ENCODE assay signal across 11 mouse cellular contexts in the genomic region with DNA sequence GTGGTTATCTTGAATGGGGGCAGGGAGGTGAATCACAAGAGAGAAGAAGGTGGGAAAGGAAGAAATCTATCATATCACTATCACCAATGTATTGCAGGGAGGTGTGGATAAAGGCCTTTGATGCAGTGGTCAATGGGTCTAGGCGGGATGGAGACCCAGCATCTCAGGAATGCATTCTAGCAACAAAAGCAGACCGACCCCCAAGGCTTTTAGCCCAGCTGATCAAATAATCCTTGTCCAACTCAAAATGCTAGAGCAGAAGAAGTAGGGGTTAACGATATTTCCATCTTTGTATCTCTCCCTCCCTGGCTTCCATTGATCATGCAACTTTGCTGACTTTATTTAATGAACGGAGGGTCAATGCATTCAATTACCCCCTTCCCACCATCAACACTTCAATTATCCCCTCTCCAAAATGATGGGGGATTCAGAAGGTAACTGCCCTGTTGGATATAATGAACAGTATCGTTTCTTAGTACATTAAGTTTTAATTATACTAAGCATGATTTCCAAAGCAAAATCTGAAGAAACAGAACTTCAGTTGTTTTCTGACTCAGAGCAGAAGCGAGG.
DNase-seq lines count a peak whose midpoint lies in the region; ATAC-seq lines count a peak whose summit lies in the region.
"Had no signal": no experiment of that assay in that cellular context is flagged by ENCODE, and none has a peak within 500 bp of the region (broad histone marks: within the 10 kb centered on the region; RNA-seq: fewer than 3 reads in every experiment).

No protein-coding gene starts in this region.

- no peaks in the 10 kb centered on the region for H3K36me3 ChIP-seq in lung, embryonic 15.5 days
- H3K36me3 ChIP-seq in forebrain, embryonic 15.5 days = peaks cover 2% of the 10 kb centered on the region; the same call in 1 of the 2 replicates
- 0 out of 2 replicates have a peak, but pooled peaks cover 2% of the 10 kb centered on the region for H3K36me3 ChIP-seq in midbrain, embryonic 11.5 days (ENCODE audit: control insufficient read depth, insufficient read depth, low read length)
- H3K36me3 ChIP-seq in stomach, embryonic 15.5 days = no peaks in the 10 kb centered on the region

- H3K4me1 ChIP-seq in lung, embryonic 15.5 days = peaks cover 50% of the 10 kb centered on the region
- peaks cover 76% of the 10 kb centered on the region for H3K4me1 ChIP-seq in forebrain, embryonic 15.5 days
- H3K4me1 ChIP-seq in midbrain, embryonic 11.5 days (ENCODE audit: control insufficient read depth, insufficient read depth, low read length) = peaks cover 52% of the 10 kb centered on the region
- peaks cover 8% of the 10 kb centered on the region for H3K4me1 ChIP-seq in stomach, embryonic 15.5 days

- WGBS in lung, embryonic 15.5 days = 49% methylated on average over 6 of the region's 6 CpGs
- WGBS in forebrain, embryonic 15.5 days = 10% methylated on average over 6 of the region's 6 CpGs
- WGBS in midbrain, embryonic 11.5 days = 7% methylated on average over 6 of the region's 6 CpGs
- WGBS in stomach, embryonic 15.5 days = 61% methylated on average over 6 of the region's 6 CpGs

- H3K4me3 ChIP-seq in lung, embryonic 15.5 days = no peak overlapping the region
- no peak overlapping the region for H3K4me3 ChIP-seq in forebrain, embryonic 15.5 days
- no peak overlapping the region for H3K4me3 ChIP-seq in midbrain, embryonic 11.5 days (ENCODE audit: low read depth, low read length)
- no peak overlapping the region for H3K4me3 ChIP-seq in stomach, embryonic 15.5 days (replicated peaks)

- H3K4me2 ChIP-seq in lung, embryonic 15.5 days = peak overlapping the region; percentile 39; the same call in 1 of the 2 replicates
- peak overlapping the region; percentile 19 for H3K4me2 ChIP-seq in forebrain, embryonic 15.5 days (replicated peaks)
- H3K4me2 ChIP-seq in midbrain, embryonic 11.5 days = peak overlapping the region; percentile 32
- peak overlapping the region; percentile 13; the same call in 1 of the 2 replicates for H3K4me2 ChIP-seq in stomach, embryonic 15.5 days

- H3K27me3 ChIP-seq in lung, embryonic 15.5 days = no peaks in the 10 kb centered on the region
- H3K27me3 ChIP-seq in forebrain, embryonic 15.5 days = no peaks in the 10 kb centered on the region
- H3K27me3 ChIP-seq in midbrain, embryonic 11.5 days (ENCODE audit: control insufficient read depth, insufficient read depth, low read length) = no peaks in the 10 kb centered on the region
- H3K27me3 ChIP-seq in stomach, embryonic 15.5 days (replicated peaks) = no peaks in the 10 kb centered on the region
- H3K27me3 ChIP-seq: CH12.LX had no signal

- no peak for DNase-seq in lung, postnatal 25 days (ENCODE audit: low spot score)
- peak; percentile 94 for DNase-seq in midbrain, embryonic 11.5 days (ENCODE audit: low spot score, missing footprints)
- DNase-seq in adrenal gland, adult 8-10 months = no peak
- DNase-seq in cerebellum, adult 9-11 months = no peak
- DNase-seq: thymus, postnatal 36 days had no signal

- H3K9me3 ChIP-seq in lung, embryonic 15.5 days = no peaks in the 10 kb centered on the region
- no peaks in the 10 kb centered on the region for H3K9me3 ChIP-seq in forebrain, embryonic 15.5 days
- no peaks in the 10 kb centered on the region for H3K9me3 ChIP-seq in midbrain, embryonic 11.5 days (ENCODE audit: control insufficient read depth, low read length)
- no peaks in the 10 kb centered on the region for H3K9me3 ChIP-seq in stomach, embryonic 15.5 days

- H3K27ac ChIP-seq in lung, embryonic 15.5 days = peak overlapping the region; percentile 32
- H3K27ac ChIP-seq in forebrain, embryonic 15.5 days (replicated peaks) = peak overlapping the region; percentile 65
- peak overlapping the region; percentile 86 for H3K27ac ChIP-seq in midbrain, embryonic 11.5 days (ENCODE audit: low read depth, low read length)
- peak overlapping the region; percentile 45; the same call in 1 of the 2 replicates for H3K27ac ChIP-seq in stomach, embryonic 15.5 days
- H3K27ac ChIP-seq: liver, embryonic 14.5 days had no signal

- no peak for ATAC-seq in lung, embryonic 15.5 days (ENCODE audit: borderline replicate concordance, extremely low read depth, low FRiP score, low TSS enrichment)
- no peak for ATAC-seq in forebrain, embryonic 15.5 days (replicated peaks)
- ATAC-seq in midbrain, embryonic 11.5 days (ENCODE audit: low FRiP score) = peak; percentile 17; the same call in 1 of the 2 replicates
- ATAC-seq in stomach, embryonic 15.5 days (ENCODE audit: insufficient read depth, low FRiP score, low read depth) = no peak
- ATAC-seq in frontal cortex, adult (ENCODE audit: low TSS enrichment) = no peak

- no peak overlapping the region for H3K9ac ChIP-seq in lung, embryonic 15.5 days
- 0 out of 2 replicates have a peak overlapping the region, but pooled peaks have one; percentile 27 for H3K9ac ChIP-seq in forebrain, embryonic 15.5 days (replicated peaks)
- H3K9ac ChIP-seq in midbrain, embryonic 11.5 days (ENCODE audit: low read length) = no peak overlapping the region; the same call in 1 of the 2 replicates
- H3K9ac ChIP-seq in stomach, embryonic 15.5 days = no peak overlapping the region
- H3K9ac ChIP-seq: liver, embryonic 14.5 days had no signal

Comparison
In these comparisons a context has a peak if more than half of its experiments do, and no peak if none do; other contexts are left out.
1. H3K27ac ChIP-seq: peak in every context shown above with its lines; median percentile 86 in midbrain, embryonic 11.5 days; 65 in forebrain, embryonic 15.5 days; 45 in stomach, embryonic 15.5 days; 32 in lung, embryonic 15.5 days.